Mouse (Mus musculus) embryo, embryonic 9.5 days (tissue): Measurements from ENCODE around the gene Fgfr2.

ENCODE experiments used
- DNase-seq: peaks from one replicate; pipeline ENCODE4 v3.0.0-alpha.2; 2017; ENCODE audit errors: extremely low spot score

Gene Fgfr2

GRCm38 (mm10) chr7:130823992-130824391, 2299.2 kb downstream of the Fgfr2 start:
- no peak for DNase-seq

- no peak for DNase-seq
Observed at GRCm38 (mm10) chr7:130819624-130820023, 2303.5 kb downstream of the Fgfr2 start.

- DNase-seq: no peak
Observed at GRCm38 (mm10) chr7:130818813-130819212, 2304.3 kb downstream of the Fgfr2 start.

- DNase-seq: no peak
Observed at GRCm38 (mm10) chr7:130816243-130816642, 2306.9 kb downstream of the Fgfr2 start.

GRCm38 (mm10) chr7:130815601-130816000, 2307.5 kb downstream of the Fgfr2 start:
- DNase-seq: no peak

- peak; percentile 27 for DNase-seq
Observed at GRCm38 (mm10) chr7:130812407-130812806, 2310.7 kb downstream of the Fgfr2 start.

- DNase-seq: no peak
Observed at GRCm38 (mm10) chr7:130810238-130810637, 2312.9 kb downstream of the Fgfr2 start.

- DNase-seq: no peak
Observed at GRCm38 (mm10) chr7:130808694-130809093, 2314.5 kb downstream of the Fgfr2 start.

GRCm38 (mm10) chr7:130807749-130808148, 2315.4 kb downstream of the Fgfr2 start:
- DNase-seq: no peak

GRCm38 (mm10) chr7:130804991-130805390, 2318.2 kb downstream of the Fgfr2 start:
- DNase-seq: no peak

- no peak for DNase-seq
Observed at GRCm38 (mm10) chr7:130803251-130803825, 2319.8 kb downstream of the Fgfr2 start.

GRCm38 (mm10) chr7:130801811-130802210, 2321.3 kb downstream of the Fgfr2 start:
- no peak for DNase-seq

- DNase-seq: no peak
Observed at GRCm38 (mm10) chr7:130800681-130801080, 2322.5 kb downstream of the Fgfr2 start.

GRCm38 (mm10) chr7:130799418-130799817, 2323.7 kb downstream of the Fgfr2 start:
- no peak for DNase-seq

- DNase-seq: no peak
Observed at GRCm38 (mm10) chr7:130797524-130797923, 2325.6 kb downstream of the Fgfr2 start.

- DNase-seq: no peak
Observed at GRCm38 (mm10) chr7:130796786-130797185, 2326.4 kb downstream of the Fgfr2 start.

GRCm38 (mm10) chr7:130793671-130794070, 2329.5 kb downstream of the Fgfr2 start:
- DNase-seq: no peak

- no peak for DNase-seq
Observed at GRCm38 (mm10) chr7:130789456-130789855, 2333.7 kb downstream of the Fgfr2 start.

- no peak for DNase-seq
Observed at GRCm38 (mm10) chr7:130788950-130789349, 2334.2 kb downstream of the Fgfr2 start.

- DNase-seq: no peak
Observed at GRCm38 (mm10) chr7:130787537-130787936, 2335.6 kb downstream of the Fgfr2 start.

- DNase-seq: no peak
Observed at GRCm38 (mm10) chr7:130786708-130787107, 2336.4 kb downstream of the Fgfr2 start.

- DNase-seq: no peak
Observed at GRCm38 (mm10) chr7:130785923-130786575, 2337.1 kb downstream of the Fgfr2 start.

- DNase-seq: no peak
Observed at GRCm38 (mm10) chr7:130782501-130783050, 2340.6 kb downstream of the Fgfr2 start.
